Mouse (Mus musculus): ENCODE measurements around the gene Smarca5. TPM values are rescaled to one million over a fixed set of nuclear protein-coding genes. Genes with fewer than 3 reads are reported as not detected.

Gene Smarca5
- total RNA-seq, 2 experiments from 2014 or later = 58.5 to 59.3 TPM

GRCm38 (mm10) chr8:80738388-80739154 lies 726 bp downstream of the Smarca5 start:
- DNase-seq (ENCODE audit: low spot score in 2 of 2) = peak; percentile 50 to 57
- no peak for TF ChIP-seq CTCF (conservative IDR thresholded peaks at IDR 0.05)
- Histone ChIP-seq H3K4me3 (peak overlapping the region; percentile 92), H3K27ac (peak overlapping the region; percentile 97)

DNA sequence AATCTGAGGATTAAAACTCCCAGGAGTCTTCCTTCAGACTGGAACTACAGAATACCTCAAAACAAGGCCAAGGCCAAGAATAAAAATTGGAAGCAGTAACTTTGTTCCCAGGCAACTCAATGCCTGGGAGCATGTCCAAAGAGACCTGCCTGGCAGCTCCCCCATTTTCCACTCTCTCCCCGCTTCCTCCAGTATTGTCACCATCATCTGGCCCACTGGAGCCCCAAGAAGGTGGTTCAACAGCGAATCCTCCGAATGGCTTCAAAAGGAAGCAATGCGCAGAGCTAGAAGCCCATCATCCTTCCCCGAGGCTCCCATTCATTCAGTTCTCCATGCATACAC lies 1.3 kb downstream of the Smarca5 start:
- DNase-seq (ENCODE audit: low spot score in 2 of 2) = peak; percentile 10 to 17
- Histone ChIP-seq H3K4me3 (peak overlapping the region; percentile 92), H3K27ac (peak overlapping the region; percentile 97)
- TF ChIP-seq CTCF (conservative IDR thresholded peaks at IDR 0.05) = no peak

- DNase-seq (ENCODE audit: low spot score in 2 of 2) = no peak
- TF ChIP-seq CTCF (conservative IDR thresholded peaks at IDR 0.05) = no peak
- no peak overlapping the region for H3K4me3 ChIP-seq
- no peak overlapping the region for H3K27ac ChIP-seq
Measured at GRCm38 (mm10) chr8:80732326-80732725, 7.0 kb downstream of the Smarca5 start.

GRCm38 (mm10) chr8:80714461-80714860 lies 24.8 kb downstream of the Smarca5 start:
- DNase-seq (ENCODE audit: low spot score in 2 of 2) = no peak
- Histone ChIP-seq H3K4me3 (no peak overlapping the region), H3K27ac (no peak overlapping the region)
- peak; percentile 74 for TF ChIP-seq CTCF (conservative IDR thresholded peaks at IDR 0.05)

DNA sequence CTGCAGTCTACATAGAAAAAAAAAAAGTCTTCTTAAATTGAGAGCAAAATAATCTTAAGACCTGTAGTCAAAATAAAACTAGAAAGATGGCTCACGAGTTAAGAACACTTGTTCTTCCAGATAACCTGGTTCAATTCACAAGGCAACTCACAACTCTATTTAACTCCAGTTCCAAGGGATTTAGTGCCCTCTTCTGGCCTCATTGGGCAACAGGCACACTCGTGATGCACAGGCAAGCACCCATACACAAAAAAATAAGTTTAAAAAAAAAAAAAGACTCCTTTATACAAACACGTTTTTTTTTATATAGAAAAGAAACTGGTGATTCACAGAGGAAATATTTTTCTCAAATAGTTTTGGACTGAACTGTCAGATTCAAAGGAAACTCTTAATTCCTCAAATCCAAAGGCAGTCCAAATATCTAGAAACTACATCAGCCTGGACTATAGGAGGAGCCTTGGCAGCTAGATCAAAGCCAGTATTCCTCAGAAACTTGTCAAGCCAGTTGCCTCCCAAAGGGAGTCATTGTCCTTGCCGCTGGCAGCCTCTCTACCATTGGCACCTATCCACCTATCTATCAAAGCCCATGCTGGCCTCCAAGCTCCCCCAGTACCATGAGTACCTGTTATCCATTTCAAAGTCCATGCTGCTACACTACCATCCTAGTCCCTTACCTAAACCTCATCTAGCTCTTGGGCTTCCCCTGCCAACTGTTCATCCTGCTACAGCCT lies 28.5 kb downstream of the Smarca5 start:
- DNase-seq (ENCODE audit: low spot score in 2 of 2) = no peak
- TF ChIP-seq CTCF (conservative IDR thresholded peaks at IDR 0.05) = peak; percentile 69

GRCm38 (mm10) chr8:80688141-80688540 lies 51.2 kb downstream of the Smarca5 start:
- TF ChIP-seq CTCF (conservative IDR thresholded peaks at IDR 0.05) = peak; percentile 80

More for the DNA sequence above, 28.5 kb downstream of the Smarca5 start:
- no peak overlapping the region for H3K4me3 ChIP-seq
- H3K27ac ChIP-seq = 0 out of 2 replicates have a peak overlapping the region, but pooled peaks have one; percentile 2

GRCm38 (mm10) chr8:80683756-80684335 lies 55.5 kb downstream of the Smarca5 start:
- TF ChIP-seq CTCF (conservative IDR thresholded peaks at IDR 0.05) = no peak

More at GRCm38 (mm10) chr8:80688141-80688540, 51.2 kb downstream of the Smarca5 start:
- DNase-seq (ENCODE audit: low spot score in 2 of 2) = peak; percentile 43 to 49
- H3K27ac ChIP-seq = no peak overlapping the region
- no peak overlapping the region for H3K4me3 ChIP-seq

GRCm38 (mm10) chr8:80682594-80682993 lies 56.7 kb downstream of the Smarca5 start:
- TF ChIP-seq CTCF (conservative IDR thresholded peaks at IDR 0.05) = no peak
- no peak overlapping the region for H3K27ac ChIP-seq
- DNase-seq (ENCODE audit: low spot score in 2 of 2) = no peak
- no peak overlapping the region for H3K4me3 ChIP-seq

More at GRCm38 (mm10) chr8:80683756-80684335, 55.5 kb downstream of the Smarca5 start:
- no peak for DNase-seq (ENCODE audit: low spot score in 2 of 2)
- H3K27ac ChIP-seq = no peak overlapping the region
- no peak overlapping the region for H3K4me3 ChIP-seq

GRCm38 (mm10) chr8:80669277-80669901 lies 69.9 kb downstream of the Smarca5 start:
- TF ChIP-seq CTCF (conservative IDR thresholded peaks at IDR 0.05) = no peak
- Histone ChIP-seq H3K27ac (no peak overlapping the region), H3K4me3 (no peak overlapping the region)
- no peak for DNase-seq (ENCODE audit: low spot score in 2 of 2)

DNA sequence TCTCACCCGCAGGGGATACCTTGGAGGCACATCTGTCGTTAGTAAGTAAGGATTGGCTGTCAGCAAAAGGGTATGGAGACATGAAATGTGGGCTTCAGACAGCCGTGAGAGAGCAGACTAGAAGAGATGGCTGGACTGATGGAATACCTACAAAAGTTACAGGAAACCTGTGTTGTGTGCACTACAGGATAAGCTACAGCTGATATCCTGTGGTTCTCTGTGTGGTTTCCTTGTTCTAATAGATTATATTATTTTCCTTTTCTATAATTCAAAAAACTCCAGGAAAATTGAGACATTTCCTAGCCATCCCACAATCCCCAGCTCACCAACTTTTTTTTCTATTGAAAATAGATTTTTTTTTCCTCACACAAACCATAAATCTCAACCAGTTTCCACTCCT lies 75.8 kb downstream of the Smarca5 start:
- no peak for DNase-seq (ENCODE audit: low spot score in 2 of 2)

DNA sequence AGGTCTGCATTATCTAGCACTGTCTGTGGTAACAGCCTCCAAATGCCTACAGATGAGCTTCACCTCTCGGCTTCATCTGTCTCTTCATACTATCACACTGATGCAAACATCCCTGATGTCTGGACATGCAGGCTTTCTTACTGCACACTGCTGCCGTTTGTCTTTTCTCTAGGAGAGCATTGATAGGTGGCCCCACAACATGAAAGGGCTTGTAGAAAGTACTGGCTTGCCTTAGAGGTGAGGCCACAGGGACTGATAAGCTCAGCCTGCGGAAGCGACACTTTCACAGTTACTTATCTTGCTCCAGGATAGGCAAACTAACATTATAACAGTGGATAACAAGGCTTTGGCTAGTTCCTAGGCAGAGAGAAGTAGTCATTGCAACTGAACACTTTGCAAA lies 78.2 kb downstream of the Smarca5 start:
- DNase-seq (ENCODE audit: low spot score in 2 of 2) = no peak
- H3K4me3 ChIP-seq = no peak overlapping the region
- TF ChIP-seq CTCF (conservative IDR thresholded peaks at IDR 0.05) = no peak
- no peak overlapping the region for H3K27ac ChIP-seq

More for the DNA sequence above, 75.8 kb downstream of the Smarca5 start:
- Histone ChIP-seq H3K4me3 (no peak overlapping the region), H3K27ac (no peak overlapping the region)
- no peak for TF ChIP-seq CTCF (conservative IDR thresholded peaks at IDR 0.05)

DNA sequence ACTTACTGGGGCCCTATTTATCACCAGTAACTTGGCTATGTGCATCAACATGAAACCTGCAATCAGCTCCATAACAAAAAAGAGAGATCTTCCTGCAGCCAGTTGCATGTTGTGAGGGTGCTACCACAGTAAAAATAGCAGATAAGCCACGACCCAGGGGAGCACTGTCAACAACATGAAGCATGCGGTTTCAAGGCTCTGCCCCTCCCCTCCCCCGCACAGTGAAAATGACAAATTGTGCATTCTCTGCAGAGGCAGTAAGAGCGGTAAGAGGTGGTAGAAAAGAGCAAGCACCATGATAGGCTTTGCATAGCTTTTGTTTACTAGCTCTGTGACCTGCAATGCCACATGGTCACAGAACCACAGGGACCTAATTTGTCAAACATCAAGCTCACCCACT lies 81.7 kb downstream of the Smarca5 start:
- no peak for TF ChIP-seq CTCF (conservative IDR thresholded peaks at IDR 0.05)
- no peak for DNase-seq (ENCODE audit: low spot score in 2 of 2)
- H3K4me3 ChIP-seq = no peak overlapping the region
- no peak overlapping the region for H3K27ac ChIP-seq

Other genes with a start within 250 kb of the Smarca5 start
- not detected for gene Gypa, start 245.7 kb downstream of the Smarca5 start, total RNA-seq (2021)
- gene Frem3, start 128.4 kb downstream of the Smarca5 start, total RNA-seq (2021) = 1 to 10 TPM; 1.7 to 1.8 TPM
- 10 to 100 TPM; 14.8 to 17.5 TPM for gene Gab1, start 141.0 kb upstream of the Smarca5 start, total RNA-seq (2021)

Data from layer of hippocampus, adult 2 months (tissue).